Mouse (Mus musculus) Muller cell, postnatal 12 days (primary cell): ENCODE measurements around the gene Dhh.

Source experiments
- DNase-seq: peaks from one replicate; pipeline ENCODE4 v3.0.0-alpha.2; 2015; ENCODE audit errors: inconsistent ontology term

The Dhh gene

GRCm38 (mm10) chr15:98916016-98916415 is 17.7 kb upstream of the Dhh start:
- DNase-seq = no peak

DNA sequence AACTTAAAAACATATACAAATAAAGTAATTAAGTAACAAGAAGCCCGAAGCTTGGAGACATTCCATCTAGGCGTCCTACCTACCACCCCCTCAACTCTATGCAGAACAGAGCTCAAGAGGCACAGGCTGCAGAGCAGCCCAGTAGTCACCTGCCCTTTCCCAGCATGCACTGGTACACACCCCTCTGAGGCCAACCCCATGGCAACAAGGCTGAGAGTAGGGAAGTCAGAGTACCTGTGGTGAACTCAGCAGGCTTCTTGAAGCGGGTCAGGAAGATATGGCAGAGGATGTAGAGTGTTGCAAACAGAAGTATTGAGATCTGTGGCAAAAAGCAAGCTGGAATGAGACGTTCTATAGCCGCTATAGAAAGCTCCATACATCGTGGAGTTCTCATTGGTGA is 16.6 kb upstream of the Dhh start:
- no peak for DNase-seq

DNA sequence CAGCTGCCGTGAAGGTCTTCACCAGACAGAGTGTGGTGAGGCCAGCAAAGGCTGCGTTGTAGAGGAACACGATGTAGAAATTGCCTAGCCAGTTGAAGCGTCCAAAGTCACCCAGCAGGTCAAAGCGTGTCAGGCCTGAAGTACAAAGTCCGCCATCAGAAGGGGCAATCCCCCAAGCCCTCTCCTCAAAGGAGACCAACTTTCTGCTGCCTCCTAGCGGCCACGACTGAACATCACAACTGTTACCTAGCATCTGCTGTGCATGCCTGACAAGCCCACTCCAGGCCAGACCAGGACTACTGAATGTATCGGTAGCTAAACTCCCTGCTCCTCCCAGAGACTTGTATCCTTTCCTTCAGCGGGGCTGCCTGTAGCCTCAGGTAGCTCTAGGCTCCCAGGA is 6.4 kb upstream of the Dhh start:
- no peak for DNase-seq

GRCm38 (mm10) chr15:98902600-98902999 is 4.3 kb upstream of the Dhh start:
- no peak for DNase-seq

GRCm38 (mm10) chr15:98901530-98901929 is 3.2 kb upstream of the Dhh start:
- DNase-seq = no peak

DNA sequence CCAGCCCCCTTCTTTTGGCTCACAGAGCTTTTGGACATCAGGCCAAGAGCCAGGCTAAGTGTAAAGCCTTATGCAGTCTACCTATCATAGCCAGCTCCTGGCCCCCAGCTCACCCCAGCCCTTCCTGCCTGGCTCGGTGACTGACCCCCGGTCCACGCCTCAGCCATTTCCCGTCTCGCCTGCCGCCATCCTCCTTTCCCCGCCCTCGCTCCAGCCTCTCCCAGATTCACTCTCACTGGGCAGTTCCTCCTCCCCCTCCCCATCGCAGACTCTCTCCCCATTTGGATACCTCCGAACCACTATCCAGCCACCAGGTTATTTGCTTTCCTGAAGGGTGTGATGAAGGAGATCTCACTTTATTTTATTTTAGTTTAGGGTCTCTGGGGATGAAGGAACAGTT is 845 bp downstream of the Dhh start:
- peak; percentile 47 for DNase-seq

DNA sequence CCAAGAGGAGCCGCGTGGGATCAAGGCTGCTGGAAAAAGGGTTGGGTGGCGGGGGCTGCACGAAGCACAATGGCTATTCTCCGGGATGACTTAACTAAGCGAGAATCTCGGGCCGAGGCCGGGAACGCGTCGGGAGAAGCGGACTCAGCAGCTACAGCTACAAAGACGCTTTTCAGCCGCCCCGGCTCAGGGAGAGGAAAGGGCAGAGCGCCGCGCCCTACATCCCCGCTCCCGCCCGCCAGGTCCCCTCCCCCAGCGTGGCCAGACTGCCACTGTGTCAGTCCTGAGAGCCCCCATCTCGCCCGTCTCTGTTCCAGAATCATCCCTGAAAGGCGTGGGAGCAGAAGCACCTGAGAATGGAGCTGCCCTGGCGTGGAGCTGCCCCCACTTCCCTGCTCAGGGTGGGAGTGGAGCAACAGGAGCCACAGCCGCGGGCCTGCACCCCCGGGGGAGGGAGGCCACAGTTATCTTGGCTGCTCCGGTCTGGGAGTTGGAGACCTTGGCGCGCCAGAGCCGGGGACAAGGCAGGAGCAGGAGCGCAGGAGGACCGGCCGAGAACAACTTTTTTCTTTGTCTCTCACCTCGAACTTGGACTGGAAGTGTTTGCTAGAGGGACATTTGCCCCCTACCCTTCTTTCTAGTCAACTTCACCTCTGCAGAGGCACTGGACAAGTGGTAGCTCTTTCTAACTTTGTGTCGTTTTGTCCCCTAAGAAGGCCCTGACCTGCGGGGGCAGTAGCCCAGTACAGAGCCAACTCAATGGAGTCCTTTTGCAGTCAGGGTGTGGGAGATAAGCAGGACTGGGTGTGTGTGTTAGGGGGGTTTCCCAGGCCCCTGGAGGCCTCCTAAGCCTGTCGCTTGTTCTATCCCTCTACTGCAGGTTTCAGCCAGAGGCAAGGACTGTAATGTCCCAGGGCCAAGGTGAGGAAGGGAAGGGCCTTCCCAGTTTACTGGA is 2.4 kb downstream of the Dhh start:
- peak; percentile 81 for DNase-seq

- DNase-seq = peak; percentile 73
Measured at GRCm38 (mm10) chr15:98894746-98895634, 3.4 kb downstream of the Dhh start.

GRCm38 (mm10) chr15:98893940-98894745 is 4.2 kb downstream of the Dhh start, which contains the start of gene Rhebl1:
Rhebl1 (minus strand) TSS chr15:98894540.
- DNase-seq = peak; percentile 72

DNA sequence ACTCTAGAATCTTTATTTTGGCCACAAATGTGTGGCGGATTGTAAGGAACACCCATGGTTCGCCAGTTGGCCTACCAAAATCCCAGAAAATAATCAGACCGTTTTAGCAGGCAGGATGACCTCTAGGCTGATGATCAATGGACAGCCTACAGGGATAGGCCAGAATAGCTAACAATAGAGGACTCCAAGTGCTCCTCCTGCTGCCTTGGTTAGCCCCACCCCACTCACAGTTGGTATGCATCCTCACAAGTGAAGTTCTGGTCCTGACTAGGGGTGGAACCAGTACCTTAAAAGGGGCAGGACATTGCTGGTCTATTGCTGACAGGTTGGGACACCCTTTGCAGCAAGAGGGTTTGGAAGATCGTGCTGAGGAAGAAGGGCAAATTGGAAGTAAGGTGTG is 5.3 kb downstream of the Dhh start:
- peak; percentile 29 for DNase-seq

DNA sequence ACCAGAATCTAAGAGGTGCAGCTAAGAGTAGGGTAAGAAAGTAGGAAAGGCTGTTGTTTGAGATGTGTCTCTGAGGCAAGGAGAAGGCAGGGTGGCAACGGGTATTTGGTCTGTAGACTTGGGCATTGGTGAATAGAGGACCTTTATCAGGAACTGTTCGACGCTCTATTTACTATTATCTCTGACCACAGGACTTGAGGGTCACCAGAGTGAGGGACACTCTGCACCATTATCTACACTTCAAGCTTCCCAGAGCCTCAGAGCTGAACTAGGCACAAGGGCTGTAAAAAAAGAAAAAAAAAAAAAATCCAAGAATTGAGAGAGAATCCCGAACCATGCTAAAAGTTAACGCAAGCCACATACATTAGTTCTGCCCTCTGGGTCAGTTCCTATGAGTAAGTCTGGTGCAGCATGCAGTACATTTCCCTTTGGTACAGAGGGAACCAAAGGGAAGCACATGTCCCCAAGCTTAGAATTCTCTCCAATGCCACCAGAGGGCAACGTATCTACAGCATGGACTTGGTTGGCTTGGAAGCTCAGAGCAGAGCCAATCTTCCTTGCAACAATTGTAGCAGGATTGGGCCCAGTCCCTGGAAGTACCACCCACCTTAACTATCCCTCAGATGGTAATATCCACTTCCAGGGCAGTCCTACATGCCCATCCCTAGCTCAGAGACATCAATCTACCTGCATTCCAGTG is 6.3 kb downstream of the Dhh start:
- peak; percentile 77 for DNase-seq

DNA sequence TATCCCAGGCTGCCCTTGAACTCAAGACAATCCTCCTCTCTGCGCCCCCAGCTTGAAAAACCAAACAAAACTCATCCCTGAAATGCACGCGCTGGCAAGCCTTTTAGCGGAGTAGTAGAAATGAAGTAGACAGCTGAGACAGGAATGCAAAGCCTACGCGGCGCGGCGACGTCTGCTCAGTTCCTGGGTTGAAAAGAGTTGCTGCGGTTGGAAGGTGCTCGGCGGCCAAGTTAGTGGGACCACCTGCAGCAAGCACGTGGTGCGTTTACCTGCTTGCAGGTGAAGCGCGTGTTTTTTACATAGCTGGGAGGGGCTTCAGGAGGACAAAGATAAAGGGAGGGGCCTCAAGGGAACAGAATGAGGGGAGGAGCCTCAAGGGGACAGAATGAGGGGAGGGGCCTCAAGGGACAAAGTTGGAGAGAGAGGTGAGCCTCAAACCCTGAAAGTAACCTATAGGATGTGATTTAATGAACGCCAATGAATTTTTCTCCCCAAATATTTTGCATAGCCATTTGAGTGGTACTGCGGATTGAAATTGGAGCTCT is 7.1 kb downstream of the Dhh start:
- no peak for DNase-seq

GRCm38 (mm10) chr15:98887526-98887925 is 10.8 kb downstream of the Dhh start:
- no peak for DNase-seq

DNA sequence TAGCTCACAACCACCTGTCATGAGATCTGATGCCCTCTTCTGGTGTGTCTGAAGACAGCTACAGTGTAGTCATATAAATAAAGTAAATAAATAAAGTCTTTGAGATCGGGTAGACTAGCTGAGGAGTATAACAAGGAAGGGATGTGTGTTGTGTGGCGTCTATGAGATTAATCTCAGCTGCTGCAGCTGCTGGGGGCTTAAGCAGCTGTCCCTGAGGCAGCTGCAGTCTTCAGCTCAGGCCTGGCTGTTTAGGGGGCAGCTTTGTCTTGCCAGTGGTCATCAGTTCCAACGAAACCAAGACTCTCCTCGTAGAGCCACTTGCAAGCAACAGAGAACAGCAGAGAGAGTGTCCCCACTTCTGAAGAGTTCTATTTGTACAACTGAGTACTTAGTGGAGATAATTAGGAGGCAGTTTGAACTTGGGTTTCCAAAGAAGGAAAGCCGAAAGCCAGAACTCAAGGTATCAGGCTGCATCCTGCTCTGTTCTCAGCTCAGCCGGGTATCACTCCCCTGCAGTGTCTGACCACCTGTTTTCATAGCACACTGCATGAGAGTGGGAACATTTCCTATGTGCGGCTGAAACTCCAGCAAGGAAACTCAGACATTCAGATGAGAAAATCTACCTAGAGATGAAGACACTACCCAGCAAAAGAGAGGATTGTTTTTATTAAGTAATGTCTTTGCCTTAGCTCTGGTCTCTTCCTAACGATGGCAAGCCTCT is 11.5 kb downstream of the Dhh start:
- no peak for DNase-seq

GRCm38 (mm10) chr15:98884106-98884505 is 14.2 kb downstream of the Dhh start:
- no peak for DNase-seq

DNA sequence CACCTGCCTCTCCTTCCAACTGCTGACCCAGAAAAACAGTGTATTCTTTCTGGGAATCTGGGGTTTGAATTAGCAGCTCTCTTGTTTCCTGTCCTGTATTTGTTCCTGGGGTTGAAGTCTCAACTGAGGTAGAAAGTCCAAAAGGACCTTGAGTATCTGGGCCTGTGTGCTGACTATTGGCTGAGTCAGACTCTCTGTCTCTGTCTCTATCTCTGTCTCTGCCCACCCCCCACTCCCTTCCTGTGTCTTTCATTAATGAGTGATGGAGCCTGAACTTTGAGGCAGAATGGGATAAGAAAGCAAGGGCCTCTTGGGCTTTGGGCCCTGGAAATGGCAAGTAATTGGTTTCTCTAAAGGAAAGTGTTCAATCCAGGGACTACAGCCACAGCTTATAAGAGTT is 14.7 kb downstream of the Dhh start:
- DNase-seq = no peak

GRCm38 (mm10) chr15:98881656-98882008 is 16.7 kb downstream of the Dhh start:
- no peak for DNase-seq

DNA sequence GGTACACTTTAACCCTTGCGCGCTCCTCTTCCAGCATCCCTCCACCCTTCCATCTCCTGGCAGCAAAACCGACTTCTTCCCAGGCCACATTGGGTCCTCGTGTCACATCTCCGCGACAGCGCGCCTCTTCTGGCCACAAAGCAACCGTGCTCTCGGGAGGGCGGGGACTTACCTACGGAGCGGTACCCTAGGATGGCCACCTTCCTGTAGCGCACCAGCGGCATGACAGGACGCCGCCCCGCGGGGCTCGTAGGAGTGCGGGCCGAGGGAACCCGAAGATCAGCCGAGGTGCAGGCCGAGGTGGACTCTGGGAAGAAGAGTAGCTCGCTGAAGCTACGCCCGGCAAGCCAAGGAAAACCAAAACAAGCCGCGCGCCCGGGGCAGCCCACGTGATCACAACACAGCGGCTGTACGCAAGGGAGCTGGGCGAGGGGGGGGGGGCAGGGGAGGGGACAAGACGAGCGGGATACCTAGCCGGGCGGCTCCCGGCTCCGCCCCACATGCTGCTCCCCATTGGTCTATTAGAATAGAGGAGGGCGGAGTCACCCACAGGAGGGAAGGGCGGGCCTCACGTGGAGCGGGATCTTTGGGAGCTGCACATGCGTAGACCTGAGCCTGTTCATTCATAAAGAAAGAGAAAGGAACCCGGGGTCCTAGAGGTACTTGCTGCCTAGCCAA is 17.2 kb downstream of the Dhh start:
- DNase-seq = peak; percentile 99

DNA sequence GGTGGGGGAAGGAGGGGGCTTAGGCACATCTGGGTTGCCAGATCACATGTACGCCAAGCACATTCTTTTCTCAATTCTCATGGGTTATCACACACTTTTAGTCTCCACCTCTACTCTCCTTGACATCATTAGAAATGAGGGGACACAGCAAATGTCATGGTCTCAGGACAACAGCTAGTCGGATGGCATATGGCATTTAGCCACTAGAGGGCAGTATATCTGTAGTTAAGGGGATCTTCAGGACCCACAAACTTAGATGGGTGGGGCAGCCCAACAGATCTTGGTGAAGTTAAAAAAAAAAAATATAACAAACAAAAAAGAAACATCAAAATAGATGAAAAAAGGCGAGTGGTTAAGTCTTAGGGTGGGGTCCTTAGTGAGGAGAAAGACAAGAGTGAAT is 21.0 kb downstream of the Dhh start:
- peak; percentile 35 for DNase-seq
